ENCODE assay signal across 22 mouse cellular contexts in the genomic region with DNA sequence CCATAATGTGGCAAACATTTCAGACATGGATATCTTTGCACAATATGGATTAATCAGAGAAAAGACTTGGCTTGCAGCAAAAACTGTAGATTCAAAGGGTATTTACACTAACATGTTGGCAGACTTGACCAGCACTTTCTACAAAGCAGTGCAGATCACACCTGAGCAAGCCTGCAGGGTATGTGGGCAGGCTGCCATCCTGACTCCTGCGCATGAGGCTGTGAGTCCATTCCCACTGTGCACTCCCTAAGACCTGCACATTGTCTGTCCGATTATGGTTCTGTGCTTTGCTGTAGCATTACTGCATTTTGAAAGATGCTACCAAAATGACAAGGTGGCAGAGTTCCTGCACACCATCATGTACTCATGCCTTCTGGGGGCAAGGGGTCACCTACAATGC.
DNase-seq lines count a peak whose midpoint lies in the region; ATAC-seq and TF ChIP-seq lines count a peak whose summit lies in the region.
"Had no signal": no experiment of that assay in that cellular context is flagged by ENCODE, and none has a peak within 500 bp of the region (broad histone marks: within the 10 kb centered on the region; RNA-seq: fewer than 3 reads in every experiment).

No protein-coding gene starts in this region.

- H3K36me3 ChIP-seq in thymus, adult 2 months (ENCODE audit: control insufficient read depth, insufficient read depth, low read length): no peaks in the 10 kb centered on the region
- H3K36me3 ChIP-seq: forebrain, embryonic 10.5 days; forebrain, embryonic 15.5 days; heart, embryonic 12.5 days; hindbrain, embryonic 10.5 days; intestine, embryonic 15.5 days had no signal

- intact Hi-C loops in left cerebral cortex, postnatal 4 days (cut with DNase I): no loop called here
- intact Hi-C loops in left cerebral cortex, adult 2 months (cut with DNase I): no loop called here

- no peak overlapping the region for H3K4me3 ChIP-seq in left cerebral cortex, adult 2 months
- no peak overlapping the region for H3K4me3 ChIP-seq in cerebellum, adult 2 months (replicated peaks; ENCODE audit: insufficient read depth, low read depth, low read length)
- no peak overlapping the region for H3K4me3 ChIP-seq in thymus, adult 2 months (ENCODE audit: control insufficient read depth, insufficient read depth, low read length)
- H3K4me3 ChIP-seq: embryonic facial prominence, embryonic 15.5 days; erythroblast, embryonic 14.5 days; forebrain, embryonic 10.5 days; forebrain, embryonic 15.5 days; heart, adult 2 months; heart, embryonic 12.5 days; hindbrain, embryonic 10.5 days; intestine, embryonic 15.5 days had no signal

- no peaks in the 10 kb centered on the region for H3K27me3 ChIP-seq in cerebellum, adult 2 months (ENCODE audit: control insufficient read depth, insufficient read depth, low read length)
- no peaks in the 10 kb centered on the region for H3K27me3 ChIP-seq in thymus, adult 2 months (ENCODE audit: control insufficient read depth, insufficient read depth, low read length)
- H3K27me3 ChIP-seq: embryonic facial prominence, embryonic 15.5 days; forebrain, embryonic 15.5 days; heart, embryonic 12.5 days; intestine, embryonic 15.5 days; Patski had no signal

- DNase-seq in left cerebral cortex, postnatal 4 days: peak; percentile 35
- DNase-seq in left cerebral cortex, adult 2 months (ENCODE audit: extremely low spot score in 1 of 2, low spot score in 2 of 2): no peak
- DNase-seq in cerebellum, adult 2 months: peak; percentile 70 to 79
- peak; percentile 57 to 73 for DNase-seq in cerebellum, postnatal 10 days
- no peak for DNase-seq in testis, postnatal 10 days (ENCODE audit: low spot score)
- DNase-seq in thymus, adult 2 months: no peak
- DNase-seq: adrenal gland, adult 2 months; adrenal gland, postnatal 25 days; embryo, embryonic 11 days; gastrocnemius, postnatal 10 days; heart, adult 2 months; kidney, adult 18-20 months had no signal

- H3K4me1 ChIP-seq in cerebellum, adult 2 months (ENCODE audit: control insufficient read depth, insufficient read depth, low read length): peaks cover 34% of the 10 kb centered on the region
- H3K4me1 ChIP-seq in thymus, adult 2 months (replicated peaks; ENCODE audit: control insufficient read depth, insufficient read depth, low read length): no peaks in the 10 kb centered on the region
- H3K4me1 ChIP-seq: intestine, embryonic 15.5 days had no signal

- H3K27ac ChIP-seq in left cerebral cortex, adult 2 months: no peak overlapping the region
- H3K27ac ChIP-seq in cerebellum, adult 2 months (ENCODE audit: insufficient read depth, low read length): peak overlapping the region; percentile 70
- no peak overlapping the region for H3K27ac ChIP-seq in thymus, adult 2 months (ENCODE audit: control insufficient read depth, insufficient read depth, low read length)
- H3K27ac ChIP-seq: embryonic facial prominence, embryonic 15.5 days; forebrain, embryonic 10.5 days; forebrain, embryonic 15.5 days; heart, adult 2 months; hindbrain, embryonic 10.5 days; hindbrain, embryonic 14.5 days; intestine, embryonic 15.5 days had no signal

- TF ChIP-seq CTCF in left cerebral cortex, adult 2 months (IDR thresholded peaks at IDR 0.05): no peak
- no peak for TF ChIP-seq CTCF in cerebellum, adult 2 months (IDR thresholded peaks at IDR 0.05; ENCODE audit: borderline replicate concordance, insufficient read depth, low read depth, low read length)
- no peak for TF ChIP-seq CTCF in thymus, adult 2 months (IDR thresholded peaks at IDR 0.05; ENCODE audit: borderline replicate concordance, control insufficient read depth, extremely low read depth, insufficient read depth, low read length, poor library complexity)

- WGBS in cerebellum, adult 2 months: 8% methylated on average over 2 of the region's 2 CpGs
- WGBS in thymus, adult 2 months: 100% methylated on average over 2 of the region's 2 CpGs

- no peak for ATAC-seq in activated CD4-positive, CD25-positive, alpha-beta regulatory T cell, adult 4 months
- ATAC-seq: forebrain, embryonic 15.5 days; intestine, embryonic 15.5 days; Patski had no signal

- TF ChIP-seq POLR2A in cerebellum, adult 2 months (IDR thresholded peaks at IDR 0.05; ENCODE audit: borderline replicate concordance, insufficient read depth, low read length): no peak
- TF ChIP-seq POLR2A in thymus, adult 2 months (IDR thresholded peaks at IDR 0.05; ENCODE audit: control insufficient read depth, extremely low read depth, insufficient read depth, low read length, poor library complexity): no peak

Comparison
In these comparisons a context has a peak if more than half of its experiments do, and no peak if none do; other contexts are left out.
1. DNase-seq: peak in left cerebral cortex, postnatal 4 days (single experiment), cerebellum, adult 2 months (2 of 2) and cerebellum, postnatal 10 days (2 of 2); none in left cerebral cortex, adult 2 months (0 of 2), testis, postnatal 10 days (single experiment) and thymus, adult 2 months (single experiment).